Mouse (Mus musculus) CH12.LX (cell line): ENCODE measurements around the gene Gpr143. TPM values are rescaled to one million over a fixed set of nuclear protein-coding genes. Genes with fewer than 3 reads are reported as not detected.

Source experiments
- DNase-seq: peaks from one replicate; pipeline ENCODE4 v3.0.0-alpha.2; 2013; ENCODE audit errors: extremely low read depth
- H3K27ac ChIP-seq: 2 replicates; pipeline ENCODE4 v1.5.1; 2012; ENCODE audit warnings: low read depth, mild to moderate bottlenecking, control low read depth, moderate library complexity; ENCODE audit not compliant: insufficient read depth
- H3K27me3 ChIP-seq: replicated peaks from 2 replicates; pipeline ENCODE3; 2012; ENCODE audit warnings: inconsistent platforms
- H3K36me3 ChIP-seq, 2 experiments: replicated peaks in 1 of 2; 2 replicates each; pipeline versions ENCODE3 to v1.6.1; 2012; ENCODE audit warnings: inconsistent platforms in 1 of 2, low read length in 1 of 2, mild to moderate bottlenecking in 1 of 2, mixed read lengths in 1 of 2, moderate library complexity in 1 of 2; ENCODE audit not compliant: control insufficient read depth in 1 of 2, insufficient read depth in 1 of 2
- H3K4me1 ChIP-seq, 2 experiments: 2 replicates each; pipeline ENCODE4 v1.6.1; 2012; ENCODE audit warnings: inconsistent platforms in 1 of 2, moderate library complexity in 1 of 2; ENCODE audit not compliant: insufficient read depth in 2 of 2, control insufficient read depth in 1 of 2
- H3K4me2 ChIP-seq: 2 replicates; pipeline ENCODE4 v1.6.1; 2012; ENCODE audit warnings: low read depth, mild to moderate bottlenecking, control low read depth; ENCODE audit not compliant: poor library complexity, insufficient read depth, severe bottlenecking
- H3K4me3 ChIP-seq, 3 experiments: fragments of 150-350 bp in 1 of 3; sonication (generic) in 1 of 3; replicated peaks in 1 of 3; 2 replicates each; pipeline versions ENCODE3 to v1.5.1; 2011 to 2012; ENCODE audit warnings: low read depth in 2 of 3, low read length in 2 of 3, mild to moderate bottlenecking in 2 of 3, moderate library complexity in 2 of 3, control low read depth in 1 of 3, improper control_type of control experiment in 1 of 3, inconsistent platforms in 1 of 3, mixed read lengths in 1 of 3; ENCODE audit not compliant: poor library complexity in 1 of 3
- H3K79me2 ChIP-seq: replicated peaks from 2 replicates; pipeline ENCODE4 v1.6.1; 2012; ENCODE audit warnings: mild to moderate bottlenecking, moderate library complexity; ENCODE audit not compliant: control insufficient read depth, poor library complexity, insufficient read depth, severe bottlenecking; ENCODE audit errors: extremely low read depth
- H3K9ac ChIP-seq: 2 replicates; pipeline ENCODE4 v1.6.1; 2012; ENCODE audit warnings: low read depth, mild to moderate bottlenecking, control low read depth, moderate library complexity; ENCODE audit not compliant: insufficient read depth
- H3K9me3 ChIP-seq: replicated peaks from 2 replicates; pipeline ENCODE3; 2012; ENCODE audit warnings: low read length, inconsistent platforms, mixed read lengths
- BHLHE40 ChIP-seq: IDR thresholded peaks from 2 replicates; pipeline ENCODE4 v1.6.1; 2011; ENCODE audit warnings: mild to moderate bottlenecking, low read depth, low read length, improper control_type of control experiment
- E2F4 ChIP-seq: IDR thresholded peaks from 2 replicates; pipeline ENCODE4 v1.6.1; 2011; ENCODE audit warnings: low read depth, low read length, improper control_type of control experiment; ENCODE audit not compliant: insufficient replicate concordance
- ELF1 ChIP-seq: IDR thresholded peaks from 2 replicates; pipeline ENCODE4 v1.6.1; 2014; ENCODE audit warnings: low read depth, mild to moderate bottlenecking, inconsistent platforms, low read length, improper control_type of control experiment
- EP300 ChIP-seq: IDR thresholded peaks from 2 replicates; pipeline ENCODE4 v1.6.1; 2011; ENCODE audit warnings: low read length, improper control_type of control experiment
- ETS1 ChIP-seq: conservative IDR thresholded peaks from 2 replicates; pipeline ENCODE4 v1.6.1; 2012; ENCODE audit warnings: low read depth, mild to moderate bottlenecking, inconsistent platforms, low read length, improper control_type of control experiment, moderate library complexity
- HCFC1 ChIP-seq: IDR thresholded peaks from 2 replicates; pipeline ENCODE4 v1.6.1; 2012; ENCODE audit warnings: low read depth, mild to moderate bottlenecking, inconsistent platforms, low read length, improper control_type of control experiment
- IRF4 ChIP-seq: IDR thresholded peaks from 2 replicates; pipeline ENCODE4 v1.6.1; 2014; ENCODE audit warnings: low read depth, mild to moderate bottlenecking, inconsistent platforms, low read length, improper control_type of control experiment
- MAFK ChIP-seq: IDR thresholded peaks from 2 replicates; pipeline ENCODE4 v1.6.1; 2011; ENCODE audit warnings: low read length, improper control_type of control experiment; ENCODE audit not compliant: insufficient replicate concordance
- MXI1 ChIP-seq: IDR thresholded peaks from 2 replicates; pipeline ENCODE4 v1.6.1; 2011; ENCODE audit warnings: mild to moderate bottlenecking, low read depth, low read length, improper control_type of control experiment
- MYC ChIP-seq: IDR thresholded peaks from 2 replicates; pipeline ENCODE4 v1.6.1; 2011; ENCODE audit warnings: low read depth, mild to moderate bottlenecking, improper control_type of control experiment, low read length
- PAX5 ChIP-seq: IDR thresholded peaks from 2 replicates; pipeline ENCODE4 v1.6.1; 2012; ENCODE audit warnings: low read length, inconsistent platforms, mixed read lengths
- POLR2A ChIP-seq: IDR thresholded peaks from 2 replicates; pipeline ENCODE4 v1.6.1; 2011; ENCODE audit warnings: low read depth, mild to moderate bottlenecking, improper control_type of control experiment, low read length
- POLR2AphosphoS2 ChIP-seq: IDR thresholded peaks from 2 replicates; pipeline ENCODE4 v1.6.1; 2011; ENCODE audit warnings: low read depth, low read length, improper control_type of control experiment
- SIN3A ChIP-seq: IDR thresholded peaks from 2 replicates; pipeline ENCODE4 v1.6.1; 2012; ENCODE audit warnings: low read length, improper control_type of control experiment, inconsistent platforms
- TBP ChIP-seq: conservative IDR thresholded peaks from 2 replicates; pipeline ENCODE4 v1.6.1; 2011; ENCODE audit warnings: low read depth, low read length, improper control_type of control experiment
- ZKSCAN1 ChIP-seq: IDR thresholded peaks from 2 replicates; pipeline ENCODE4 v1.6.1; 2012; ENCODE audit warnings: low read depth, inconsistent platforms, low read length, improper control_type of control experiment, borderline replicate concordance
- ZMIZ1 ChIP-seq: IDR thresholded peaks from 2 replicates; pipeline ENCODE4 v1.6.1; 2012; ENCODE audit warnings: low read depth, mild to moderate bottlenecking, inconsistent platforms, low read length, improper control_type of control experiment
- dilution Hi-C: fragments of 300-500 bp; cut with MboI; formaldehyde crosslinking; loops from 2 replicates; pipeline ENCODE4 v1.14.3; 2020; ENCODE audit warnings: low sequenced_read_pairs; ENCODE audit not compliant: extremely low pct_unique_long_range_greater_than_20kb, extremely low pct_ligation_motif_present
- in situ Hi-C: fragments of 300-500 bp; cut with MboI; formaldehyde crosslinking; loops from 3 replicates; pipeline ENCODE4 v1.14.3; 2019; ENCODE audit warnings: low sequenced_read_pairs, low pct_ligation_motif_present, low pct_unique_long_range_greater_than_20kb, mixed read lengths
- polyA plus RNA-seq: library from polyadenylated mRNA; unstranded; fragments of >175 nt; gene quantifications from 2 replicates; pipeline ENCODE4 v1.2.1, GENCODE M21; 2012; ENCODE audit warnings: low read depth; ENCODE audit not compliant: insufficient read length
- total RNA-seq, 2 experiments: library from RNA; depleted of rRNA; stranded (reverse); fragments of 300-350 nt in 1 of 2; fragments of >200 nt in 1 of 2; gene quantifications; 2 replicates each; pipeline ENCODE4 v1.2.3; 2012 to 2014

Gene Gpr143
- total and polyA plus RNA-seq, 3 experiments, result not detected

- in situ Hi-C loops, result no loop called here
- Histone ChIP-seq H3K4me2 (no peak overlapping the region), H3K27me3 (no peaks in the 10 kb centered on the region), H3K9me3 (no peaks in the 10 kb centered on the region), H3K4me3 (no peak overlapping the region), H3K27ac (no peak overlapping the region), H3K4me1 (no peaks in the 10 kb centered on the region), H3K9ac (no peak overlapping the region), H3K79me2 (no peaks in the 10 kb centered on the region), H3K36me3 (no peaks in the 10 kb centered on the region)
- TF ChIP-seq MYC (no peak), TBP (no peak), POLR2A (no peak), ELF1 (no peak), HCFC1 (no peak), SIN3A (no peak), POLR2AphosphoS2 (no peak), IRF4 (no peak), ETS1 (no peak), E2F4 (no peak), MAFK (no peak), EP300 (no peak), BHLHE40 (no peak), PAX5 (no peak), ZKSCAN1 (no peak), ZMIZ1 (no peak), MXI1 (no peak)
- dilution Hi-C loops, result no loop called here
- DNase-seq, result no peak
These were observed 18.9 kb upstream of the Gpr143 start for GRCm38 (mm10) chrX:152762855-152763254.

GRCm38 (mm10) chrX:152764171-152764570 lies 17.6 kb upstream of the Gpr143 start:
- Histone ChIP-seq H3K4me1 (no peaks in the 10 kb centered on the region), H3K27ac (no peak overlapping the region), H3K36me3 (no peaks in the 10 kb centered on the region), H3K79me2 (no peaks in the 10 kb centered on the region), H3K9ac (no peak overlapping the region), H3K9me3 (no peaks in the 10 kb centered on the region), H3K4me2 (no peak overlapping the region), H3K27me3 (no peaks in the 10 kb centered on the region), H3K4me3 (no peak overlapping the region)
- dilution Hi-C loops (no loop called here), in situ Hi-C loops (no loop called here)
- DNase-seq, result no peak
- TF ChIP-seq ZKSCAN1 (no peak), MYC (no peak)
